Mouse (Mus musculus): ENCODE data around the gene Vmn1r58.
"Not testable (repeated sequence)": the region's sequence is repeated elsewhere in the genome, so short reads cannot be mapped to it uniquely, and the experiment has no call there.

The Vmn1r58 gene

GRCm38 (mm10) chr7:5413296-5413695 is at the start of gene Vmn1r58:
Vmn1r58 (minus strand) TSS chr7:5413396.
- not testable (repeated sequence) for DNase-seq

- DNase-seq = no peak
These were observed 43.5 kb upstream of the Vmn1r58 start, which contains the start of gene Vmn1r59 for GRCm38 (mm10) chr7:5456674-5457073. Vmn1r59 (minus strand) TSS chr7:5456774.

GRCm38 (mm10) chr7:5454011-5454410 is 40.8 kb upstream of the Vmn1r58 start:
- DNase-seq = not testable (repeated sequence)

- no peak for DNase-seq
These were observed 35.4 kb upstream of the Vmn1r58 start for GRCm38 (mm10) chr7:5448627-5449026.

- no peak for DNase-seq
These were observed 7.0 kb downstream of the Vmn1r58 start for GRCm38 (mm10) chr7:5406201-5406600.

GRCm38 (mm10) chr7:5366724-5367123 is 46.5 kb downstream of the Vmn1r58 start:
- DNase-seq = no peak

GRCm38 (mm10) chr7:5363599-5363998 is 49.6 kb downstream of the Vmn1r58 start:
- DNase-seq = no peak
